Mouse (Mus musculus): ENCODE data around the gene Lrrc28.

- no peak for TF ChIP-seq CTCF (IDR thresholded peaks at IDR 0.05; ENCODE audit: low read depth)
- TF ChIP-seq EP300 (IDR thresholded peaks at IDR 0.05; ENCODE audit: low read depth) = no peak
Measured at GRCm38 (mm10) chr7:67596322-67596721, 48.7 kb downstream of the Lrrc28 start.

All from liver, embryonic 14.5 days (tissue).